Mouse (Mus musculus): ENCODE data around the gene Arid5b.

GRCm38 (mm10) chr10:68129009-68129408 lies 149.5 kb downstream of the Arid5b start:
- TF ChIP-seq CTCF (IDR thresholded peaks at IDR 0.05; ENCODE audit: low read depth) (no peak), EP300 (IDR thresholded peaks at IDR 0.05; ENCODE audit: low read depth) (no peak)

Data from liver, embryonic 14.5 days (tissue).